Mouse (Mus musculus) forelimb bud, embryonic 11.5 days (tissue): ENCODE measurements around the gene Gtf3c5.

Experiments used
- DNase-seq: peaks from one replicate; pipeline ENCODE4 v3.0.0-alpha.2; 2012; ENCODE audit warnings: low read depth, low spot score

The Gtf3c5 gene

DNA sequence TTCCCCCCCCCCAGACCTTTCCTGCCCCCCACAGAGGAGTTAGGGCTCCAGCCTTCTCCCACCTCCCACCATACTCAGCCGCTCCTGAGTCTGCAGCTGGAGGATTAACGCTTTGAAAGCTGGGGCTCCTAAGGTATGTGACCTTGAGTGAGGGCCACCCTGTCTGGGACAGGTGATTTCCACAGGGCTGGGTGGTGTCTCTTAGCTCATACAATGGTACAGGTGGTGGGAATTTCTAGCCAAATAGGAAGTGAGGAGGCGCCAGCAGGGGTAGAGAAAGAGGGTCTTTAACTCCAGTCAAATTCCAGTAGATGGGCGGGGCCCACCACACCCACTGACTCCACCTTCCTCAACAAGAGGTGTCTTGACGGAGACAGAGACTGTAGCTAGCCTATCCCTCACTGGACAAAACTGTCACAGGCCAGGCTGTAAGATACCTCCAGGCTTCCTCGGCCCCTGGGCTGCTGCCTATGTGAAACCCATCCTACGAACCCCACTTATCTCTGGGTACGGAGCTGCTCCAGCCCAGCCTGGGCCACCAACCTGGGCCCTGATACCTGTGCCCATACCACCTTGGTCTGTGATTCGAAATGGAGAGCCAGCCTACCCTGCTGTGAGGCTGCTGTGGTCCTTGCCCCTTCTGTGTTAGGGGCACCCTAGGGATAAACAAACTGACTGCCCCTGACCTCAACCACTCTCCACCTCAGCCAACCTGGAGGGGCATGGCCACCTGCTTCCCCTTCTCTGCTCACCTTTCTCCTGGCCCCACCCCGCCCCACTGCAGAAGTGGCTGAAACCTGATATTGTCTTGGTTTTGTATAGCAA lies 24.0 kb upstream of the Gtf3c5 start:
- no peak for DNase-seq

DNA sequence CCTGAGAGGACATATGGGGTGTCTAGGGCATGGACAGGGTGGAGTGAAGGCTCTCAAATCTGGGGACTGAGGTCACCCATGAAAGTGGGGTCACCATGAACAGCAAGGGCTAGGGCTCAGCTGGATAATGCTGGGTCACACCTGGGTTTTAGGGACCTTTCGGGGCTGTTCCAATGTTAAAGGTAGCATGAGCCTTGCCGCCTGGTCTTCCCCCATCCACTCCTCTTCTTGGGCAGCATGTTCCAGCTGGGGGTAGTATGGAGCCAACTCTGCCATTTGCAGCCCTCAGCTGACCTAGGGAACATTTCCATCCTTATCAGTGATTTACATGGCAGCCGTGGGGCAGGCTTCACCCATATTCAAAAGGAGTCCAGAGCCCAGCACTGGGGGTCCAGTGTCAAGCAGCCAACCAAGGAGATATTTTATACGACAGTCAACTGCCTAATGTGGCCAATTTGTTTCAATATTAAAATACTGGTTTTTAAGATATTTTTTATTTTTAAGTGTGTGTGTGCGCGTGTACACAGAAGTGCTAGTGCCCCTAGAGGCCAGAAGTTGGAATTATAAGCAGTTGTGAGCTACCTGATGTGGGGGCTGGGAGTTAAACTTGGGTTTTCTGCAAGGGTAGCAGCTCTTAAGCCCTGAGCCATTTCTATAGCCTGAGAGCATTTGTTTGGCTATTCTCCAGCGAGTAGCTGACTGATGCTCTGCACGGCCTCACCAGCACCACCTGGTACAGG lies 23.2 kb upstream of the Gtf3c5 start:
- no peak for DNase-seq

DNA sequence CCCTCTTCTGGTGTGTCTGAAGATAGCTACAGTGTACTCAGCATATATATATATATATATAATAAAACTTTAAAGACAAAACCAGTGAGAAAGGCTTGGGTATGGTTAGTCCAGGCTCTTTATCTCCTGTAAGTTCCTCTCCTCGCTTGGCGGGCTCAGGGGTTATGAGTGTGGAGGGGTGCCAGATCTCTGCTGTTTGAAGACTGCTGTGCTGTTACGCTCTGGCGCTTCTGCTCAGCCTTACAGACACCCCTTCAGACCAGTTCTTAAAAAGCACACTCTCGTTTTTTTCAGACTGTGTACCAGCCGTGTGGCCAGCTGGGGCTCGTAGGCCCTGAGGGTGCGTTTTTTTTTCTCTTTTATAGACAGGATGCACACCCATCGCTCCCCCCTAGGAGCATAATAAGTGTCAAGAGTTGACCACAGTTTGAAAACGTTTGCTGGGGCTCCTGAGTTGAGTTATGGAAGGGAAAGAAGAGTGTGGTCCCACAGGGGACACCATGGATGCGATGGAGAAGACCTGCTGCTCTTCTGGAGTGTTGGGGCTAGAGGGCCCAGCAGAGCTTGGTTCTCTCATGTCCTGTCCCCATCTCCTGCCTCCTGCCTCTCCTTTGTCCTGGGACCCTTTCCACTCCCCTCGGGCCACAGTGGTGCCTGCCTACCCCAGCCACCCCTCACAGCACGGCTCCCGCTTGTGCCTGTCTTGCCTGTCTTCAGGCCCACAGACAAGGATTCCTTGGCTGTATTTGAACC lies 22.4 kb upstream of the Gtf3c5 start:
- DNase-seq = no peak

DNA sequence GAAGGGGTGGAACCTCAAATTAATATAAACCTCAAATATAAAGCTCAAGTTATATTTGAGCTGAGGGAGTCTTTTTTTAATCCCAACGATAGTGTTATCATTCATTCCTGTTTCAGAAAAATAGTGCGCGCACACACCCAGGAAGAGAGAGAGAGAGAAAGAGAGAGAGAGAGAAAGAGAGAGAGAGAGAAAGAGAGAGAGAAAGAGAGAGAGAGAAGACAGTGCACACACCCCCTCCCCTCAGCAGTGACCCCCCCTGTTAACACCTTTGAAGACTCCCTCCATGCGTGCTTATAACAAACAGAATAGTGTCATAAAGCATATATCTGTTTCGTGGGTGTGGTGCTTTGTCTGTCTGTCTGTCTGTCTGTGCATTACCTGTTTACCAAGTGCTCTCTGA lies 20.0 kb upstream of the Gtf3c5 start:
- no peak for DNase-seq

DNA sequence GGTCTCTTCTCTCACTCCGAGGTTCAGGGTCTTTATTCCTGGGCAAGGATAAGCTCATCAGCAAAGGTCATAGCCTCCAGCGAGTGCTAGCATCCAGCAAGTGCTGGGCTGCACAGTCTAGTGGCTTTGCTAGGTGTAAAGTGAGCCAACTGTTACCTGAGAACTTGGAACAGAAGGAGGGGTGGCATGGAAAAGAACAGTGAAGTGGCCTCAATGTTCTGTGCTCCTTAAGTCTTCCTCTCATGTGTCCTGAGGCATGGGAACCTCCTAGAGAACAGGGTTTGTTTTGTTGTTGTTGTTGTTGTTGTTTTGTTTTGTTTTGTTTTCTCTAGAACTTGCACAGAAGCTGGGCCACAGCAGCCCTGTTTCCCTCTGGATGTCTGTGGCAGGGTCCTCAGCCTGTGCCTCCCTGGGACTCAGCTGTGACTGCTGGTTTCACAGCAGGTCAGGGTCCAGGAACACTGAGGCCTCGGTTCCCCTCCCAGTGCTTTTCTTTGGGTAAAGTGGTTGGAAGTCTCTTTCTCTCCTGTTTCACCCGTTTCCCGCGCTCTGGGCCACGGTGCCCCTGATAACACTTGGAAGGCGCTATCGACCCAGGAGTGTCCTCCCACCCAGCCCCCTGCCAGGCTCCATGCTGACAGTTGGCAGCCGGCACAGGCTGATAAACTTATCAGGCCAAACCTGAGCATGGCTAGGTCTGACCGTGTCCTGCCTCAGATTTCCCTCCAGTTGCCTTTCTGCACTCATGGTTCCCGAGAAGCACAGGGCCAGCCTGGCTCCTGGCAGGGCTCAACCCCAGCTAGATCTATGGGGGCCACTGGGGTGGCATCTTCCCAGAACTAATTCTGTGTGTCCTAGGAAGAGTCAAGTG lies 18.4 kb upstream of the Gtf3c5 start:
- no peak for DNase-seq

DNA sequence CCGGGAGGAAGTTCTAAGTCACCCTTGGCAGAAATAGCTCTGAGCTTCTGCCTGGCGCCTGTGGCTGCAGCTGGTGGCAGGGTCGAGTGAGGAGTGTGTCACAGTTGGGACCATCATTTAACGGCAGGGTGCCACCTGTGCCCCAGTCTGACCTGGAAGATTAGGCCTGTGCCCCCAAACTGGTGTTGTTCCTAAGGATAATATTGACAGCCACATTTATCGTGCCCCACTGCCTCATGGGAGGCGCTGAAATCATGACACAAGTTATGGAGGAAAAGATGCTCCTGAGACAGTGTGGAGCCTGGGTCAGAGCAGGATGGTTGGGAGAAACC lies 16.0 kb upstream of the Gtf3c5 start:
- DNase-seq = no peak

DNA sequence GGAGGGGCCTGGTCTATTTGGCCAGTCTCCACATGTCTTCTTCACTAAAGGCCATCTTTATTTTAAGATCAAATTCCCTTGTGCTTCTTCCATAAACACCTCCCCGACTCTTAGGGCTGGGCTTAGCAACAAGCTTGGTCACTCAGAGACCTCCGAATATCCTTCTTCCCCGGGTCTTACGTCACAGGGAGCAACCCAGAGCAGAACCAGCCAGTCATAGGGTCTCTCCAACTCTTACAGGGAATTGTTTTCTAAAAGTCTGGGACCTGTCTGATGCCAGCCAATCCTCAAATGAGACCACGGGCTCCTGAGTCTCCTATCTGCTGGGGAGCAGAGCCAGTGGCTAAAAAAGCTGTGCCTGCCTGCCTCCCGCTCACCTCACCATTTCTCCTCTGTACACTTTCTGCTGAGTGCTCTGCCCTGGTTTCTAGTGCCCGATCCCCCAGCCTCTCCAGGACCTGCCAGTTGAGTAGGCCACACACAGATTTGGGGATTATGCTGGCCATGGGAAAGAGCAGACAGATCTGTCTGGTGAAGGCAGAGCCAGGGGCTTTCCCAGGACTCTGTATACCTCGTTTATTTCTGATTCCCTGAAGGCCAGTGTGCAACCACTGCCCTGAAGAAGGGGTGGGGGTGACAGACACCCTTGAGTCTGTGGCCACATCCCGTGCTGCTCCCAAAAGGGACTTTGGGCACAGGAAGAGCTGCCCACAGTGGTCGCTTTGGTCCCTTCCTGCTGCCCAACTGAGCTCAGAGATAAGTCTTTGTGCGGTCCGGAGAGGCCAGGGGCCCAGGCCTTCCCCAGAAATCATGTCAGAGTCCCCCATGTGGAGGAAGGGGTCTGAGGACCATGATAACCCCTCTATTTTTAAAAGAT lies 15.4 kb upstream of the Gtf3c5 start:
- DNase-seq = no peak

DNA sequence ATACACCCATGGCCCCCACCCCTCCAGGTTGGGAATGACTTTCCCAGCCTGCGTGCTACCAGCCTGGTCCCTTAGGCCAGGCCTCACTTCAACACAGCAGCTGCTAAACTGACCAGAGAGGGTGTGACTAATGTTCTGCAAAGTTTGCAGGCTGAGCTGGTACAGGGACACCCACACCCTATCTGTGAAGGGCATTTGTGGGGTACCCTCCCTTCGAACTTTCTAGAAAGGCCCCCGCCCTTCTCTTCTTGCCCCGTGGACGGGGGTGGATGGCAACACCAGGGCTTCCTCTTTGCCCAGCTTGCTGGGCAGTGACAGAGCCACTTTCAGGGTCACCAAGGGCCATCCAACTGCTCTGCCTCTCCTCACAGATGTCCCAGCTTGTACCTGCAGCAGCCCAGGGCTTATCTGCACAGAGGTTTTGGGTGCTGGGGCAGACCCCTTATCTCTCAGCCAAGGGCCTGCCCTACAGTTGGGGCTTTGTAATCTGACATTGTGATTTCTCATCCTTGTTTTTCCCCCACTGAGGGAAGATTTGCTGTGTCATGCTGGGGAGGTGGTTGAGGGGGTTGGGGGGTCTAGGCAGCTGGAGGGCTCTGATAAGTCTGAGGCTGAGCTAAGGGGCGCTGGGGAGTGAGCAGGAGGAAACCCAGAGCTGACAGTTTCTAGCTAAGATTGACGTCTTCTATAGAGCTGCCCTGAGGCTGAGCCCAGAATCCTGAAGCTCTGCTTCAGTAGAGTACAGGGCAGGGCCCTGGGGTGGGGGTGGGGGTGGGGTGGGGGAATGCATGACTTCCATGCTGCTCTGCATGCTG lies 14.4 kb upstream of the Gtf3c5 start:
- no peak for DNase-seq

DNA sequence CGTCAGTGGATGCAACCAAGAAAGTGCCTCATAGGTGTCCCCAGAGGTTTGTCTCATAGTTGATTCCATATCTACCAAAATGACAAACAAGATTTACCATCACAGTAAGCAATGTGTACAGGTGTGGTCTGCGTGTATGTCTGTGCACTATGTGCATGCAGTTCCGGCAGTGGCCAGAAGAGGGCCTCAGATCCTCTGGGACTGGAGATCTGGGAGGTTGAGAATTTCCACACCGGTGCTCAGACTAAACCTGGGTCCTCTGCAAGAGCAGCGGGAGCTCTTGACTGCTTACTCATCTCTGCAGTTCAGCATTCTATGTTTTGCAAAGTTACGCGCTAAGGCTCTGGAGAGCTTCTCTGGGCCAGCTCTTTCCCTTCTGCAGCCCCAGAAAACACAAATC lies 13.4 kb upstream of the Gtf3c5 start:
- DNase-seq = no peak

DNA sequence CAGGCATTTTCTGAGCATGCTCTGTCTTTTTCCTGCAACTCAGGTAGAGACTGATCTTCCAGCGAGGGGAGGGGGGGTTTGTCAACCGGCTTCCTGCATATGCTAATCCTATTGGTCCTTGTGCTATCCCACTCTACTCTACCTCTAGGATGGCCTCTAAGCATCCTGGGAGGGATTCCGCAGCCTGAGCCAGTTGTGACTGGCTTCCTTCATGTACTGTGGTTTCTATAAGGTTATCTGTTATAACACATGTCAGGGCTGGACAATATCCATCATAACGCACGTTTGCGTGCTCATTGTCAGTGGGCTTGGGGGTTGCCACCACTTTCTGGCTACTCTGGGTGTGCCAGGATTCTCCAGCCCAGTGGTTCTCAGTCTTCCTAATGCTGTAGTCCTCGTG lies 12.5 kb upstream of the Gtf3c5 start:
- no peak for DNase-seq

DNA sequence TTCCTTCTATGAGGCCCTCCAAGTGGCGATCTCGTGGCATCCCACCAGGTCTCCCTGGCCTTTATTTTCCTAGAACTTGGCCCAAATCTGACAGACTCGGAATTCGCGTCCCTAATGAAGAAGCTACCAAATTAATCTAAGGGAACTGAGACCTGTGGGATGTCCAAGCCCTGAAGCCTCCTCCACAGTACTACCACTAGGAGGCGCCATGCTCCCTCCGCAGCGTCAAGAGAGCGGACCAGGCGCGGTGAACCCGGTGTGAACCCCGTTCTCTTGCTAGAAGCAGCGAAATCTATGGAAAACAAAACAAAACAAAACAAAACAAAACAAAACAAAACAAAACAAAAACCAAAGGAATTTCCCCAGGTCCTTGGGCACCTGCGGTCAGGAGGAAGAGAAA lies 9.3 kb upstream of the Gtf3c5 start:
- peak; percentile 57 for DNase-seq

DNA sequence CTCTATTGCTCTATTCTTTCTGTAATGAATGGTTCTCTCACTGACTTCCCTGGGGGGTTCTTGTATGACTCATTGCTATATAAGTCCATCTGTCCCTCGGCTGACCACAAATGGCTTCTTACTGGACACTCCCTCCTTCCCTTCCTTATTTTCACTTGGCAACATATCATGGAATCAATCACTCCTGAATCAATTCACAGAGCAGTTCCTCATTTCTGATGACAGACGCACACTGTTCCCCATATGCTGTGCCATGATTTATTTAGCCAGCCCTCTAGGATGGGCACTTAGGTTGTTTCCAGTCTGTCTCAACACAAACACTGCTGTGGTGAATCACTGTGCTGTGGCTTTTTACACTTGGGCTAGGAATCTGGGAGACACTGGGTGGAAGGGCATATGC lies 7.9 kb upstream of the Gtf3c5 start:
- no peak for DNase-seq

DNA sequence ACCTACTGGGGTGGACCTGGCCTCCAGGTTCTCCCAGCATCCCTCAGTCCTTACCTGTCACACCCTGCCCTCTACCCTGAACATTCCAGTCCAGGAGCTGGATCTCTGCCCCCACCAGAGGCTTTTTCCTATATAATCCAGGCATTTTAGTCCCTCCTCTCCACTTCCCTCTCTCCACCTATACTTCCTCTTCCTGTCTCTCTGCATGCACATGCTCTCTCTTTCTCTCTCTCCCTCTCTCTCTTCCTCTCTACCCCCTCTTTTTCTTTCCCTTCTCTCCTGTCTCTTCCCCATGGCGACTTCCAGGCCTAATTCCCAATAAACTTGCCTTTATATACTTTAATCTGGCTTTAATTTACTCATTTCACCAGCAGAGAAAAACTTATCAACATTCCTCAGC lies 5.0 kb upstream of the Gtf3c5 start:
- no peak for DNase-seq

DNA sequence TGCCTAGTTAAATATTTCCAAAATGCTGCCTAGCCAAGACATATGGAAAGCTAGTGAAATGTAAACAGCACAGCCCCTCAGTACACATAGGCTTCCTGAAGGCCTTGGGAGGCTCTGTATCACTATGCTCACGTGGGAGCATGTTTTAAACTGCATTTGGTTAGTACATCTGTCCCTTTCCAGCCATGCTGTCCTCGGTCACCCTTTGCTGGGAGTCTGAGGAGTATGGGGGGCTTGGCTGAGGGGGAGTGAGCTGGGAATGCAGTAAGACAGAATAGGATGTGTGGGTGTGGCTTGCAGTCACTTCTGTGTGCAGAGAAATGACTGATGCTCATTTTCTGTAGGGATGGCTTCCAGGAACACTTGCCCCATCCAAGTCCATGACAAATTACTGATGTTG lies 2.2 kb upstream of the Gtf3c5 start:
- DNase-seq = no peak

DNA sequence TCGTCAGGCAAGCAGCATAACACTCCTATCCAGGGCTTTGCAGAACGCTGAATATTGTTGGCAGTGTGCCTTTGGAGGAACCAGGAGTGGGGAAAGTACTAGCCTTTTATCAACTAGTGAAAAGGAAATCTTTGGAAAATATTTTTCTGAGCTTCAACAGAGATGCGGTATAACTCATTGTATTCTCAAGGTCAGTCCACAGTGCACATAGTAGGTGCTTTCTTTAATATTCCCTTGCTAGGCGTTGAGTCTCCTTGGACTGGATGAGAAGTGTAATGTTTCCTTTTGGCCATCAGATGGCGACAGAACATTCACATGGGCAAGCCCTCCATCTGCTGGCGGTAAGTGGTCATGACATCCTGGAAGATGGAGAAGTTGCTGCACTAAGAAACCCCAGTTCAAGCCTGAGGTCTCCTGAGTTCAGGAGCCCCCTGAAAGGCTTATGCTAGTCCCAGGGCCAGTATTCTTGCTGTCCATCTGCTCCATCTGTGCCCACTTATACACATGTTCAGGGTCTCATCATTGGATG lies 1.6 kb upstream of the Gtf3c5 start:
- peak; percentile 88 for DNase-seq

DNA sequence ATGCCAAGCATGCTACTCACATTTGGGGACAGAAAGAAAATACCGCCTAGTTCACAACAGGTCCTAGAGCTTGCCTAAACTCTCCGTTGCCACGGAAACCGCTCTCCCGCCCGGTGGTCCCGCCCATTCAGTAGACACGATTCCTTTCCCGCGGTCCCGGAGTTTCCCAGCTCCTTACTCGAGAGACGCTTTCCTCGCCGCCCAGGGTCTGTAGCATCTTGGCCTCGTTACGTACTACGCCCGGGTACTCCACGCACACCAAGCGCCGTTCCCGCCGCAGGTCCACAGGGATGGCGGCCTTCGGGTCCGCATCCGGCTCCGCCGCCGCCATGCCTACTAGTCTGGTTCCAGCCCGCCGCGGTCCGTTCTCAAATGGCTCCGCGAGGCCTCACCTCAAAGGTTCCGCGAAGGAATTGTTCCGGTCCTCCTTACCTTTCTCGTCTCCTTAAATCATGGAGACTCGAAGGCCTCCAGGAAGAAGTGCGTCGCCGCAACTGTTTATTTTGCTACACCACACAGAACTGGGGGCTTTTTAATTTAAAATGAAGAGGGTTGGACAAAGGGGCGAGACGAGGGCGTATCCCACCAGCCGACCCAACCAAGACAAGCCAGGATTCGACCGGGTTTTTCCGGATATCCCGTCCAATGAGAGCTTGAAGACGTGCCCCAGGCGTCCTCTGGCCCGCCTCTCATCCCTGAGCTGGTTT lies 751 bp downstream of the Gtf3c5 start:
- DNase-seq = peak; percentile 91

DNA sequence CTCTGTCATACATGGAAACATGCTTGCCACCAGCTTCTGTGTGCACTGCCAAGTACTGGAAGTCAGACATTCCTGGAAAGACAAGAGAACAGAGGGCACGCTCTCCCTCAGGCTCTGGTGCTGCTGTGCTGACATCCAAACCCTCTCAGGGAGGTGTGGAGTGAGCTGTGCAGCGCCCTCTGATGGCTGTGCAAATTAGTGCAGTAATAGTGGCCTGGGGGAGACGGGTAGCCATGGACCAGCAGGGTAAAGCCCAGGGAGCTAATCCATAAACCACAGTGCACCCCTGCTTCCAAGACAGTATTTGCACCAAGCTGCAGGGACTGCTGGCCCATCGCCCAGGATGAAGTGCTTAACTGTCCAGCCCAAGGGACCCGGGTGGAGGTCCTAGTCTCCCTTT lies 5.5 kb downstream of the Gtf3c5 start:
- DNase-seq = no peak

DNA sequence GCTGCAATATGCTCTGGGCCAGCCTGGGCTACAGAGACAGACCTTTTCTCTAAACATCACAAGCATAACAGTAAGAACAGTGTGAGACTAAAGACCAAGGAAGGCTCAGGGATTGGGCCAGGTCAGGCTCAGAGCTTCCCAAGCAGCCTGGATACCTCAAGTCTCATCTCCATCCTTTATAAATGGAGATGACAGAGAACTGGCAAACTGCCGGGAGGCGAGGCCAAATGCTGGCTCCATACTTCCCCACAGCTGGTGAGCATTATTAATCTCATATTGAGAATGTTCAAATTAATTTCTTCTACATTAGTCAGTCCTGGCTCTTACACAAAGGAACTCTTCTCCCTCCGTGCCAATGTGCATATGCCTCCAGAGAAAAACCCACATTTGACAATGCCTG lies 6.7 kb downstream of the Gtf3c5 start:
- DNase-seq = no peak

DNA sequence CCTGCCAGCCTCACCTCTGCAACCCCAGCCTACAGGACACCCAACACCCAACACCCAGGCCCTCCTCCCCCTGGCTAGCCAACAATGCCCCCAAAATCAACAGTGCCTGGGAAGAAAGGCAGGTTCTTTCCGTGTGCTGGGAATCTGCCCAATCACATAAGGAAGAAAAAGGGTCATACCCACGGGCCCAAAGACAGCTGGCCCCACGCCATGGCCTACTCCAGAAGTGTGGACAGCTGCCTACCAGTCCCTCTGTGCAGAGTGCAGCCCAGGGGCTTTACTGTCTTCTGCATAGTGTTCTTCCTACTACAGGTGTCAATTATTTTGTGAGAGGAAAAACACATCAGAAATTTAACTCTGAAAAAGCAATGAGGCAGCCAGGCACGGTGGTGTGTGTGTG lies 8.2 kb downstream of the Gtf3c5 start:
- no peak for DNase-seq
